Mouse (Mus musculus): Measurements from ENCODE around the gene Fam168a. TPM values are rescaled to one million over a fixed set of nuclear protein-coding genes. Genes with fewer than 3 reads are reported as not detected.

The Fam168a gene
- polyA plus RNA-seq (2015; fragmentation: Nextera tagmentation; extraction: Ambion mirVana) = 43.7 and 45.5 TPM in 2 replicates

DNA sequence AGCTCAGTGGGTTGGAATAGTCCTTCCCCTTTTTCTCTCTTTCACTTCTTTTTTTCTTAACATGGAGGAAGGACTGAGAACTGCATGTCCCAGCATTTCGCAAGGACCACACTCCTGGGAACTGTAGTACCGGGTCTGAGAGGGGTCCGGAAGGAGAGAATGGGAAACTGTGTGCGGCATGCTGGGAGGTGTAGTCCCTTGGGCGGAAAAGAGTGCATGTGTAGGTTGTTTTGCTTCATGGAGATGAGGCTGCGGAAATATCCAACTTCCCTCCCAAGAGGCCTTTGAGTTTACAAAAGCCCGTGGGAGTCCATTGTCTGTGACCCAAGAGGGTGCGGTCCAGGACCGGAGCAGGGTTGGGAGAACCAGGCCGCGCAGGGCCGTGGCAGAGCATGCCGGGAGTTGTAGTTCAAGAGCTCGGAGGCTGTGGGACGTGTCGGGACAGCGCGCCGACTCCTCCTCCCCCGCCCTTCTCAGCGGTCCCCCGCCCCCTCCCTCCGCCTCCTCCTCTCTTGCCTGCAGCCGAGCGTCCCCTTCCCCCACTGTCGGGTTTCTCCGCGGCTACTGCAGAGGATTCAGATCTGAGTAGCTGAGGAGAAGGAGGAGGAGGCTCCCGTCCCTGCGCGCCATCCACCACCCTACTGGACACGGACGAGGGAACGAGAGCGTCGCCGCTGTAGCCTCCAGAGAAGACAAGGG lies at the start of gene Fam168a:
Gene Fam168a (plus strand): TSS at position 493 of the 699 bp plus-strand sequence.
- Histone ChIP-seq H3K27me3 (no peaks in the 10 kb centered on the region), H3K36me3 (no peaks in the 10 kb centered on the region), H3K4me2 (replicated peaks) (peak within 1 kb of the TSS; percentile 64), H3K4me1 (peaks cover 15% of the 10 kb centered on the region), H3K9ac (peak within 1 kb of the TSS; percentile 93), H3K9me3 (replicated peaks) (no peaks in the 10 kb centered on the region), H3K4me3 (replicated peaks) (peak within 1 kb of the TSS; percentile 93), H3K27ac (replicated peaks) (peak within 1 kb of the TSS; percentile 97)
- under 1% methylated on average over 31 of the region's 37 CpGs for WGBS
- peak; percentile 98 for ATAC-seq (ENCODE audit: insufficient number of reproducible peaks, low FRiP score, low TSS enrichment, low read depth)

DNA sequence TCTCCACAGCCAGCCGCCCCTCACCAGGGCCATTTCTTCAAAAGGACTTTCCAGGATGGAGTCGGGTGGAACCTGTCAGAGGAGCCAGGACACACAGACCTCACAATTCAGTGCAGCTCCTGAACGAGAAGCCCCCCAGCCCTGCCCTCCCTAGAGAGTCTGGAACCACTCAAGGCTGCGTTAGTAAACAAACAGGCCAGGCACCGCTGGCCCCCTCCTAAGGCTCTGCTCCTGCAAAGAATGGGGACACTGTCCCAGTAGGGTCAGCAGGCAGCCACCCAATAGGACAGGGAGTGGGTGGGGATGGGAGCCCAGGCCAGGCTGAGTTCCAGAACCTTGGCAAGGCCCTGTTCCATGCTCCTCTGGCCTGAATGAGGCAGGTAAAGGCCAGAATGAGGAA lies 49.7 kb upstream of the Fam168a start:
- 17% methylated on average over 5 of the region's 5 CpGs for WGBS

DNA sequence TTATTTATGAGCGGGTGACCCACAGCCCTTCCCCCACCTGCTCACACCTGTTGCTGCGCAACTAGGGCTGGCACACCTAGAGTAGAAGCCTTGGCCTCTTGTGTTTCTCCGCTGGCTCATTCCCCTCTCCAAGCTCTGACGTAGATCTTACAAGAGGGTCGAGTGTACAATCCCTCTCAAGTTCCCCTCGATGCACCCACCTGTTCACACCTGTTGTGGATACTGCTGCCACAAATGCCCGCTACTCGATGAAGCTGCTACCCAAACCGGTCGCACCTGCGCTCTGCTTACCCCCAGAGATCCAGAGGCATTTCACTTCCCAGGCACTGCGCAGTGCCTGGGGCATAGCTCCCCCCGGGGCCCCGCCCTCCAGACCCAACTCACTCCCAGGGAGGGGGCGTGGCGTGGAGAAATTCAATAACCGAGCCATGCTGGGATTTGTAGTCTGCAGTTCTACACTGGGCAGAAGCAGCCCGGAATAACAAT lies 48.3 kb upstream of the Fam168a start:
- H3K9me3 ChIP-seq (replicated peaks) = no peaks in the 10 kb centered on the region
- H3K4me1 ChIP-seq = peaks cover 7% of the 10 kb centered on the region
- no peaks in the 10 kb centered on the region for H3K36me3 ChIP-seq
- H3K27ac ChIP-seq (replicated peaks) = no peak overlapping the region
- 23% methylated on average over 18 of the region's 18 CpGs for WGBS
- H3K4me2 ChIP-seq (replicated peaks) = peak overlapping the region; percentile 37
- peak; percentile 67 for ATAC-seq (ENCODE audit: insufficient number of reproducible peaks, low FRiP score, low TSS enrichment, low read depth)
- H3K27me3 ChIP-seq = no peaks in the 10 kb centered on the region
- peak overlapping the region; percentile 19; the same call in 1 of the 2 replicates for H3K4me3 ChIP-seq (replicated peaks)
- no peak overlapping the region for H3K9ac ChIP-seq

More for the DNA sequence above, 49.7 kb upstream of the Fam168a start:
- no peaks in the 10 kb centered on the region for H3K27me3 ChIP-seq
- H3K27ac ChIP-seq (replicated peaks) = no peak overlapping the region
- H3K4me1 ChIP-seq = 0 out of 2 replicates have a peak, but pooled peaks cover 3% of the 10 kb centered on the region
- H3K36me3 ChIP-seq = no peaks in the 10 kb centered on the region
- H3K4me2 ChIP-seq (replicated peaks) = no peak overlapping the region
- no peak overlapping the region for H3K4me3 ChIP-seq (replicated peaks)
- H3K9me3 ChIP-seq (replicated peaks) = no peaks in the 10 kb centered on the region
- no peak for ATAC-seq (ENCODE audit: insufficient number of reproducible peaks, low FRiP score, low TSS enrichment, low read depth)
- no peak overlapping the region for H3K9ac ChIP-seq

DNA sequence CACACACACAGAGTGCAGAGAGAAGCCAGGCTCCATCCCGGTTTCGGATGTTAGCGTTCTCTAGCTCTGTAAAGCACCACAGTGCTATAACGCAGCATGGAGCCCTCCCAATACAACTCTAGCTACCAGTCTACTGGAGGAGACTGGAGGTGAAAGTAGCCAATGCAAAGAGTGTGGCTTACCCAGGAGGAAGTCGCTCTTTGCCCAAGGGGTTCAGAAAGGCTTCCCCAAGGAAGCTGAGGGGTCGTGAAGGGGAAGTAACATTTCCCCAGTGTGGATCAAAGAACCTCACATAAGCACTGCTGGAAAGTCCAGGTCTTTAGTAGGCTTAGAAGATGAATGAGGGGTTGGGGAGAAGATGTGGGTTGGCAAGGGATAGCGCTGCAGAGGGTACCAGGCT lies 45.2 kb upstream of the Fam168a start:
- 86% methylated on average over 7 of the region's 7 CpGs for WGBS
- no peaks in the 10 kb centered on the region for H3K9me3 ChIP-seq (replicated peaks)
- no peak for ATAC-seq (ENCODE audit: insufficient number of reproducible peaks, low FRiP score, low TSS enrichment, low read depth)

DNA sequence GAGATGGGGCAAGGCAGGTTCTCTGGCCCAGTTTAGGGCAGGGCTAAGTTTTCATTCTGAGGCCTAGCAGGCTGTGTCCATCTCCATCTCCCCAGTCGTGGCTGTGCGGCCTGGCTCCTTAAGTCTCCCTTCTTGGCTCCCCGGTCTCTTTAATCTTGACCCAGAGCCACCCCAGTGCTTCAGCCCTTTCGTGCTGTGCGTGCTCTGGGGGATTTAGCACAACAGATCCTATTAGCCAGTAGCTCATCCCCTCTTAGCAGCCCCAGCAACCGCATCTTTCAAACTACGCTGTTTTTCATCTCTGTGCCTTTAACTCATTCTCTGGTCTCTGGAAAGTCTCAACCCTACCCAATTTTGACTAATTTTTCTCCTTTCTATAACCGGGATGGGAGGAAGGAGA lies 44.2 kb upstream of the Fam168a start, which contains the start of gene Plekhb1:
Gene Plekhb1 (minus strand): TSS at position 184 of the 400 bp plus-strand sequence.
- no peak within 1 kb of the TSS; the same call in 1 of the 2 replicates for H3K27ac ChIP-seq (replicated peaks)
- no peak within 1 kb of the TSS for H3K4me3 ChIP-seq (replicated peaks)
- peak within 1 kb of the TSS; percentile 21; the same call in 1 of the 2 replicates for H3K4me2 ChIP-seq (replicated peaks)
- H3K27me3 ChIP-seq = no peaks in the 10 kb centered on the region
- ATAC-seq (ENCODE audit: insufficient number of reproducible peaks, low FRiP score, low TSS enrichment, low read depth) = no peak
- peaks cover 18% of the 10 kb centered on the region for H3K4me1 ChIP-seq
- H3K9me3 ChIP-seq (replicated peaks) = no peaks in the 10 kb centered on the region
- 72% methylated on average over 8 of the region's 8 CpGs for WGBS
- H3K9ac ChIP-seq = no peak within 1 kb of the TSS
- no peaks in the 10 kb centered on the region for H3K36me3 ChIP-seq

More for the DNA sequence above, 45.2 kb upstream of the Fam168a start:
- peaks cover 18% of the 10 kb centered on the region for H3K4me1 ChIP-seq
- H3K4me2 ChIP-seq (replicated peaks) = no peak overlapping the region
- no peak overlapping the region for H3K4me3 ChIP-seq (replicated peaks)
- no peaks in the 10 kb centered on the region for H3K27me3 ChIP-seq
- H3K27ac ChIP-seq (replicated peaks) = no peak overlapping the region
- H3K36me3 ChIP-seq = no peaks in the 10 kb centered on the region
- H3K9ac ChIP-seq = no peak overlapping the region

DNA sequence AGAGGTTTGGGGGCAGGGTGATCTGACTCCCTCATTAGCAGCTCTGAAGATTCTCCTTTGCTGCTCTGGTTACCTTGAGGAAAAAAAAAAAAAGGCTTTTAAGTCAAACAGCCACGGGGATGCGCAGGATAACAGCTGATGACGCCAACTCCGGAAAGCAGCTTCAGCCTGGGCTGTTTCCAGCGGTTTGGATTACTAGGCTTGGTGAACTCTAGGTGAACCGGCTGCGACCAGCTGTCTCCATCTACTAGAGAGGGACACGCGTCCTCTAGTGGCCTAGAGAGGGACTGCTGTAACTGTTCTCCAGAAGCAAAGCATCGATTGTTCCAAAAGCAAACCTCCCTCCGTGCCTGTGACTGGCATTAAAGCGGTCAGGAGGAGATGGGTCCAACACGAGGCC lies 43.2 kb upstream of the Fam168a start:
- H3K4me3 ChIP-seq (replicated peaks) = no peak overlapping the region
- WGBS = under 1% methylated on average over 13 of the region's 13 CpGs
- H3K27me3 ChIP-seq = no peaks in the 10 kb centered on the region
- peak; percentile 79 for ATAC-seq (ENCODE audit: insufficient number of reproducible peaks, low FRiP score, low TSS enrichment, low read depth)
- H3K4me2 ChIP-seq (replicated peaks) = peak overlapping the region; percentile 21; the same call in 1 of the 2 replicates
- no peaks in the 10 kb centered on the region for H3K9me3 ChIP-seq (replicated peaks)
- H3K9ac ChIP-seq = no peak overlapping the region
- H3K36me3 ChIP-seq = no peaks in the 10 kb centered on the region
- H3K4me1 ChIP-seq = peaks cover 17% of the 10 kb centered on the region
- no peak overlapping the region; the same call in 1 of the 2 replicates for H3K27ac ChIP-seq (replicated peaks)

DNA sequence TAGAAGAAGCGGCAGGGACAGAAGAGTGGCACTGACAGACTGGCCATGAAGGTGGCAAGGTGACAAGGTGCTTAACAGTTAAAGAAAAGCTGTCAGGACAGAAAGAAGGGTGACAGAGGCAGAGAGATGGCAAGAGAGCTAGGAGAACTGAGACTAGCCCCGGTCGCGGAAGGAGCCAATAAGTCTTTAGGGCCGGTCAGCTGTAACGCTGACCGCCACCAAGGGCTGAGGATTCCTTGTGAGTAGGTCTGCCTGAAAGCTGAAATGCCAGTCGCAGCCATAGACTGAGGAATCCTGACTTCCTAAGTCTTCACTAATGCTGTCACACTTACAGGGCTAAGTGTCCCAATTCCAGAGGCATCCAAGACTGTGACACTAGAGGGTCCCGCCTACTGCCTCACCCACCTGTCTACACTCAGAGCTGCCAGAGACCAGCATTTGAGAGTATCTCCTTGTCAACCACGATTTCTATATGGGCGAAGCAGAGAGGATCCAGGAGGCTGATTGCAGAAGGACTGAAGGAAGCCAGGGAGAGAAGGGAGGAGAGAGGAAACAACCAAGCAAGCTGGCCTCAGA lies 42.6 kb upstream of the Fam168a start:
- Histone ChIP-seq H3K9me3 (replicated peaks) (no peaks in the 10 kb centered on the region), H3K36me3 (no peaks in the 10 kb centered on the region), H3K4me1 (peaks cover 14% of the 10 kb centered on the region), H3K4me3 (replicated peaks) (no peak overlapping the region), H3K27ac (replicated peaks) (no peak overlapping the region), H3K27me3 (no peaks in the 10 kb centered on the region), H3K9ac (no peak overlapping the region), H3K4me2 (replicated peaks) (no peak overlapping the region)
- WGBS = 62% methylated on average over 11 of the region's 11 CpGs
- no peak for ATAC-seq (ENCODE audit: insufficient number of reproducible peaks, low FRiP score, low TSS enrichment, low read depth)

DNA sequence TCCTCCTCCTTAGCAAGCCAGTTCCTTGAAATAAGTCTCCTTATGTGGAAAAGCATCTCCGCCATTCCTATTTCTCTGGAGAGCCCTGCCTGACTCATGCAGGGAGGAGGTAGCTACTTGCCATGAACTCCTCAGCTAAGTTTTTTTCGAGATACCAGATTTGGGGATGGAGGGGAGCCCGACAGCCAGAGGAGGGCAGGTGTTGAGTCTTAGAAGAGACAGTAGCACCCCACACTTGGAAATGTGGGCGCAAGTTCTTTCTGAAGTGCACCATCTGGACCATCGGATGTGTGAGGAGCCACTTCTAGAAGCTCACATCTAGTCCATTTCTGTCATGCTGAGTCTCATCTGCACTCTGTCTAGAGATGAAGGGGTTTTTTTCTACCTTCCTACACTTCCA lies 35.8 kb upstream of the Fam168a start:
- WGBS = 88% methylated on average over 5 of the region's 5 CpGs
- ATAC-seq (ENCODE audit: insufficient number of reproducible peaks, low FRiP score, low TSS enrichment, low read depth) = no peak
- Histone ChIP-seq H3K9ac (no peak overlapping the region), H3K4me3 (replicated peaks) (no peak overlapping the region), H3K4me1 (no peaks in the 10 kb centered on the region), H3K27me3 (no peaks in the 10 kb centered on the region), H3K9me3 (replicated peaks) (no peaks in the 10 kb centered on the region), H3K27ac (replicated peaks) (no peak overlapping the region), H3K36me3 (no peaks in the 10 kb centered on the region), H3K4me2 (replicated peaks) (no peak overlapping the region)

DNA sequence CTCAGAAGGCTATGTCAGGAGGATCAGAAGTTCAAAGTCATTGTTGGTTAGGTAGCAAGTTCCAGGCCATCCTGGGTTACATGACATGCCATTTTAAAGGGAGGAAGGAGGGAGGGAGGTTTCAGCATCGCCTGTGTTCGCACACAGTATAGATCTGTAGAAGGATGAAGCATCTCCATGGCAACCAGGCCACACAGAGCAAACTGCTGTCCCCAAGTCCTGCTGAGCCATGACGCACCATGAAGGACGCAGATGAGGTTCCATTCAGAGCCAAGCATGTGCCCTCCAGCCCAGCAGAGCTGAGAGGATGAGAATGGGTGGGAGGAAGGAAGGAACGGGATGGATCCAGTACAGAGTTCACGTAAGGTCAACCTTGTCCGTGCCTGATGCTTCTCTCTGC lies 33.0 kb upstream of the Fam168a start:
- 64% methylated on average over 7 of the region's 7 CpGs for WGBS
- H3K9me3 ChIP-seq (replicated peaks) = no peaks in the 10 kb centered on the region

DNA sequence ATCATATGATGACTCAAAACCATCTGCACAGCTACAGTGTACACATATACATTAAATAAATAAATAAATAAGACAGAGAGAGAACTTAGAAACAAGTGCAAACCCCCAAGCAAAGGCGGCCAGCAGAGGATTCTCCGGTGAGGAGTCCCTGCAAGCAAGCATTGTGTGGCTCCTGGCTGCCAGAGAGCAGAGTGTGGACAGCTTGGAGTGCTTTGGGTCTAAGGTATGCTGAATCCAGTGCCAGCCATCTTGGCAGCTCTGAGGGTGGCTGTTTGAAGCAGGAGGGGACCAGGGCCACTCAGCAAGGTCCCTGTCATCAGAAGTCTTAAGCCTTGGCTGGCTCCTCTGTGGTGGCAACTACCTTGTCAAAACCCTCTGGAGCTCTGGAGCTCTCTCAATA lies 31.5 kb upstream of the Fam168a start:
- H3K27ac ChIP-seq (replicated peaks) = no peak overlapping the region
- H3K27me3 ChIP-seq = no peaks in the 10 kb centered on the region
- no peak overlapping the region for H3K9ac ChIP-seq
- H3K9me3 ChIP-seq (replicated peaks) = no peaks in the 10 kb centered on the region
- WGBS = 85% methylated on average over 2 of the region's 2 CpGs
- H3K4me3 ChIP-seq (replicated peaks) = no peak overlapping the region
- ATAC-seq (ENCODE audit: insufficient number of reproducible peaks, low FRiP score, low TSS enrichment, low read depth) = no peak
- H3K4me1 ChIP-seq = no peaks in the 10 kb centered on the region
- H3K36me3 ChIP-seq = no peaks in the 10 kb centered on the region
- H3K4me2 ChIP-seq (replicated peaks) = no peak overlapping the region

More for the DNA sequence above, 33.0 kb upstream of the Fam168a start:
- Histone ChIP-seq H3K4me3 (replicated peaks) (no peak overlapping the region), H3K4me1 (no peaks in the 10 kb centered on the region), H3K9ac (no peak overlapping the region), H3K4me2 (replicated peaks) (no peak overlapping the region), H3K27me3 (no peaks in the 10 kb centered on the region), H3K36me3 (no peaks in the 10 kb centered on the region), H3K27ac (replicated peaks) (no peak overlapping the region)
- no peak for ATAC-seq (ENCODE audit: insufficient number of reproducible peaks, low FRiP score, low TSS enrichment, low read depth)

DNA sequence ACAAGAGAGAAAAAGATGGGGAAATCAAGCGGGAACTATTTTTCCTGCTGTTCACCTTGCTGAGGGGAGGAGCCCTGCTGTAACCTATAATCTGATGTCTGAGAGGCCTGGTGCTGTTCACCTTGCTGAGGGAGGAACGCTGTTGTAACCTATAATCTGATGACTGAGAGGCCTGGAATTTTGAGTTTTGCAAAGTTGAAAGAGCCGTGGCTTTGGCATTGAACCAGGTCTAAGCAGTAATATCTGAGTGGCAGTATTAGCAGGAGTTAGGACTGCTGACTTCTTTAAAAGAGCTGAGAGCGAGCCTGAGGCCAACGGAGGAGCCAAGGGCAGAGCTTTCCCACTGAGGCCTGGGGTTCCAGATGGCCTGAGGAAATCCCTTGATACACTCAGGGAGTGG lies 28.4 kb upstream of the Fam168a start:
- Histone ChIP-seq H3K27me3 (no peaks in the 10 kb centered on the region), H3K9me3 (replicated peaks) (no peaks in the 10 kb centered on the region), H3K4me2 (replicated peaks) (no peak overlapping the region), H3K4me1 (no peaks in the 10 kb centered on the region), H3K36me3 (no peaks in the 10 kb centered on the region), H3K27ac (replicated peaks) (no peak overlapping the region), H3K9ac (no peak overlapping the region), H3K4me3 (replicated peaks) (no peak overlapping the region)
- ATAC-seq (ENCODE audit: insufficient number of reproducible peaks, low FRiP score, low TSS enrichment, low read depth) = no peak
- WGBS = 65% methylated on average over 5 of the region's 5 CpGs
